Mouse (Mus musculus): Measurements from ENCODE around the gene 1810055G02Rik. TPM values are rescaled to one million over a fixed set of nuclear protein-coding genes. Genes with fewer than 3 reads are reported as not detected.

1810055G02Rik gene
- polyA plus RNA-seq, 1 experiment from 2014 or later = 45.7 TPM

DNA sequence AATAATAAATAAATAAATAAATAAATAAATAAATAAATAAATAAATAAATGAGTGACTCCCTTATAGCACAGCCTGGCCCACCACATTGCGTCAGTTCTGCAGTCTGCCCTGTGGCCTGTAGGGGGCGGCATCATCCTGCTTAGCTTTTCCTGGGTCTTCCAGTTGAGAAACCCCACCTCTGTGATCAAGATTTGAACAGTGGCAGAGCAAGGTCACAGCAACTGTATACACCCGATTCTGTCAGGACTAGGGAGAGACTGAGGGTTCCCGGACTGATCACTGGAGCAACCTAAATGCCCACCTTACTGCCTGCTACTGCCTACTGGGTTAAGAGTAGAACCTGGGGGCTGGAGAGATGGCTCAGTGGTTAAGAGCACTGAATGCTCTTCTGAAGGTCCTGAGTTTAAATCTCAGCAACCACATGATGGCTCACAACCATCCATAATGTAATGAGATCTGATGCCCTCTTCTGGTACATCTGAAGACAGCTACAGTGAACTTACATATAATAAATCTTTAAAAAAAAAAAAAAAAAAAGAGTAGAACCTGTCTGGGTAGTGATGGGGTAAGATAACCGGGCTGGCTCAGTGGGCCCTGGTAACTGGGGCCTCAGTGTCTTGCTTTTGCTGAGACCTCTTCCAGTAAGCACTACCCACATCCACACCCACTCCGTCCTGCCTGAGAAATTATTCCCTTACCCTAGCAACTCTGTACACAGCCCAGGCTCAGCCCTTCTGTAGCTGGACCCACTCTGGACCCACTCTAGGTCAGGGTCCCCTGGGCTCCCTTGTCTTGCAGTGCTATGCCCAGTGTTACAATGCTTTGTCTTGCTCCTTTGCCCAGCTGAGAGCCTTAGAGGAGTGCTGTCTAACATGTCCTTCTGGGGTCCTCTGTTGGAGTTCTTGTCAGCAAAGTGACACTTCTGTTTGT lies 8.3 kb upstream of the 1810055G02Rik start:
- Histone ChIP-seq H3K4me1 (replicated peaks) (no peaks in the 10 kb centered on the region), H3K9me3 (no peaks in the 10 kb centered on the region), H3K27ac (no peak overlapping the region), H3K27me3 (ENCODE audit: insufficient read depth, poor library complexity, severe bottlenecking) (0 out of 2 replicates have a peak, but pooled peaks cover 4% of the 10 kb centered on the region), H3K36me3 (no peaks in the 10 kb centered on the region), H3K4me3 (no peak overlapping the region)
- DNase-seq (ENCODE audit: low spot score) = peak; percentile 85
- WGBS = 39% methylated on average over 6 of the region's 6 CpGs

DNA sequence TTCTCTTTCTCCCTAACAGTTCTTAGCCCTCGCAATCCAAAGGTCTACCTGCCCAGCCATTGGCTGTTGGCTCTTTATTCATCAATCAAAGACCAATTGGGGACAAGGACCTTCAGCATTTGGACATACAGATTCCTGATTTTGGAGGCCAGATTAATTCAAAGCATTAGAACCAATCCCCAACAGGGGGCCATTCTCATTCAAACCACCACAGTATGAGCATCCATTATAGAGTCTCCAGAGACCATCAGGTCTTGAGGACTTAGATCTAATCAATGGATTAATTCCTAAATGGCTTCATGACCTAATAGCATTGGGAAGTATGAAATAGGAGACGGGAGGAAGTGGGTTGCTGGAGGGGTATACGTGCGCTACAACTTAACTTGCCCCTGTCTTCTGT lies 5.6 kb upstream of the 1810055G02Rik start:
- no peak overlapping the region for H3K27ac ChIP-seq
- 0 out of 2 replicates have a peak, but pooled peaks cover 4% of the 10 kb centered on the region for H3K27me3 ChIP-seq (ENCODE audit: insufficient read depth, poor library complexity, severe bottlenecking)
- no peaks in the 10 kb centered on the region for H3K9me3 ChIP-seq
- DNase-seq (ENCODE audit: low spot score) = no peak
- no peaks in the 10 kb centered on the region for H3K36me3 ChIP-seq
- peaks cover 3% of the 10 kb centered on the region for H3K4me1 ChIP-seq (replicated peaks)
- WGBS = 85% methylated on average over 4 of the region's 4 CpGs
- H3K4me3 ChIP-seq = no peak overlapping the region

- no peak overlapping the region for H3K27ac ChIP-seq
- H3K4me1 ChIP-seq (replicated peaks) = peaks cover 20% of the 10 kb centered on the region
- H3K9me3 ChIP-seq = no peaks in the 10 kb centered on the region
- peaks cover 5% of the 10 kb centered on the region for H3K36me3 ChIP-seq
- 43% methylated on average over 1 of the region's 1 CpGs for WGBS
- DNase-seq (ENCODE audit: low spot score) = no peak
- no peak overlapping the region for H3K4me3 ChIP-seq
- H3K27me3 ChIP-seq (ENCODE audit: insufficient read depth, poor library complexity, severe bottlenecking) = no peaks in the 10 kb centered on the region
Observed at GRCm38 (mm10) chr19:3706258-3706657, 1.8 kb upstream of the 1810055G02Rik start.

DNA sequence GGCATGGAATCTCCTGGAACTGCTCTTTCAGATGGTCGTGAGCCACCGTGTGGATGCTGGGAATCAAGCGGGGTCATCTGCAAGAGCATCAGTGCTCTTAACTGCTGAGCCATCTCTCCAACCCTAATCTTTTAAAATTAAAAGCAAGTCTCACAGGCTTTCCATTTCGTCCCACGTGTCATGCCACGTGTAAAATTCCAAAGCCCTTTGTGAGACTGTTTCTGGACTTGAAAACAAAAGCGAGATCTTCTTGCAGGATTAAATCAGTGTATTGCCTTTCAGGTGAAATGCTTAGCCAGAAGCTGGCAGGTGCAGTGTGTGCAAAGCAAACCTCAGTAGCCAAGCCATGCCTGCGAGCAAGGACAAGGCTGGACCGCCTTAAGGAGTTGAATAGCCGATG lies 540 bp upstream of the 1810055G02Rik start:
- H3K27ac ChIP-seq = peak overlapping the region; percentile 93
- H3K27me3 ChIP-seq (ENCODE audit: insufficient read depth, poor library complexity, severe bottlenecking) = no peaks in the 10 kb centered on the region
- H3K36me3 ChIP-seq = peaks cover 13% of the 10 kb centered on the region
- H3K4me3 ChIP-seq = peak overlapping the region; percentile 88
- no peak for DNase-seq (ENCODE audit: low spot score)
- H3K9me3 ChIP-seq = no peaks in the 10 kb centered on the region
- 43% methylated on average over 10 of the region's 10 CpGs for whole genome bisulfite sequencing
- H3K4me1 ChIP-seq (replicated peaks) = peaks cover 20% of the 10 kb centered on the region

- no peak for DNase-seq (ENCODE audit: low spot score)
- WGBS = 55% methylated on average over 10 of the region's 10 CpGs
- H3K4me1 ChIP-seq (replicated peaks) = peaks cover 20% of the 10 kb centered on the region
- no peaks in the 10 kb centered on the region for H3K9me3 ChIP-seq
- H3K36me3 ChIP-seq = peaks cover 26% of the 10 kb centered on the region
- H3K4me3 ChIP-seq = peak overlapping the region; percentile 88
- peak overlapping the region; percentile 93; the same call in 1 of the 2 replicates for H3K27ac ChIP-seq
- H3K27me3 ChIP-seq (ENCODE audit: insufficient read depth, poor library complexity, severe bottlenecking) = no peaks in the 10 kb centered on the region
Observed at GRCm38 (mm10) chr19:3709013-3709787, 1.1 kb downstream of the 1810055G02Rik start.

DNA sequence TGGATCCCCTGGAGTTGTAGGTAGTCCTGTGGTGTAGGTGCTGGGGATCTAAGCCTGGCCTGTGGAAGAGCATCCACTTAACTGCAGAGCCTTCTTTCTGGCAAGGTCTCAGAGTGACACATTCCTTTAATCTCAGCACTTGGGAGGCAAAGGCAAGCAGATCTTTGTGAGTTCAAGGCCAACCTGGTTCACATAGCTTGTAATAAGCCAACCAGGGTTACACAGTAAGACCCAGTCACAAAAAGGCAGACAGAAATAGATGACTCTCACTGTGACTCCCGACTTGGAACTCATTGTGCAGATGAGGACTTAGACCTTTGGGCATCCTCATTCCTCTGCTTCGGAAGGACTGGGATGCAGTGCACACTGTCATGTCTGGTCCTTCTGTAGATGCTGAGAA lies 2.3 kb downstream of the 1810055G02Rik start:
- peaks cover 38% of the 10 kb centered on the region for H3K36me3 ChIP-seq
- DNase-seq (ENCODE audit: low spot score) = no peak
- H3K4me3 ChIP-seq = no peak overlapping the region
- no peaks in the 10 kb centered on the region for H3K9me3 ChIP-seq
- WGBS = 88% methylated on average over 2 of the region's 2 CpGs
- peaks cover 20% of the 10 kb centered on the region for H3K4me1 ChIP-seq (replicated peaks)
- no peaks in the 10 kb centered on the region for H3K27me3 ChIP-seq (ENCODE audit: insufficient read depth, poor library complexity, severe bottlenecking)
- no peak overlapping the region for H3K27ac ChIP-seq

DNA sequence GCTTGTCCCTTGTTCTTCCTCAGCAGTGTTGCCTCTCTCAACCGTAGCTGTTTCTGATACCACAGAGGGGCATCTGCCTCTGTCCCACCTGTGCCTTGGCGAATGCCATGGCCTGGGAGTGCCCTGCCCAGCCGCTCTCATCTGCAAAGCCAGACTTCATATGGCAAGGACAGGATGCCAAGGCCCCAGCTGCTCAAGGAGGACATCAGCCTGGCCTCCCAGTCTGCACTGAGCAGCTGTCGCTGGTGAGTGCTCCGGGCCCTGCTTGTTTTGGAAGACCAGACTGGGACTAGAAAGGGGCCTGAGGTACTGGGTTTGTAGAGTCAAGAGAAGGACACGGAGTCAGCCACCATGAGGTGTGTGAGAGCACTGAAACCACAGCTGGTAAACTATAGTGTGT lies 6.3 kb downstream of the 1810055G02Rik start:
- 95% methylated on average over 6 of the region's 6 CpGs for WGBS

GRCm38 (mm10) chr19:3718481-3719361 lies 10.6 kb downstream of the 1810055G02Rik start:
- H3K4me3 ChIP-seq = peak overlapping the region; percentile 54
- peaks cover 19% of the 10 kb centered on the region for H3K4me1 ChIP-seq (replicated peaks)
- H3K36me3 ChIP-seq = peaks cover 52% of the 10 kb centered on the region
- H3K9me3 ChIP-seq = peaks cover 8% of the 10 kb centered on the region; the same call in 1 of the 2 replicates
- DNase-seq (ENCODE audit: low spot score) = peak; percentile 72
- no peaks in the 10 kb centered on the region for H3K27me3 ChIP-seq (ENCODE audit: insufficient read depth, poor library complexity, severe bottlenecking)
- H3K27ac ChIP-seq = peak overlapping the region; percentile 51
- 38% methylated on average over 19 of the region's 19 CpGs for WGBS

More for the DNA sequence above, 6.3 kb downstream of the 1810055G02Rik start:
- H3K36me3 ChIP-seq = peaks cover 74% of the 10 kb centered on the region
- peaks cover 13% of the 10 kb centered on the region for H3K4me1 ChIP-seq (replicated peaks)
- no peak overlapping the region for H3K27ac ChIP-seq
- H3K9me3 ChIP-seq = no peaks in the 10 kb centered on the region
- no peaks in the 10 kb centered on the region for H3K27me3 ChIP-seq (ENCODE audit: insufficient read depth, poor library complexity, severe bottlenecking)
- DNase-seq (ENCODE audit: low spot score) = no peak
- no peak overlapping the region for H3K4me3 ChIP-seq

- Histone ChIP-seq H3K4me3 (peak overlapping the region; percentile 54), H3K4me1 (replicated peaks) (peaks cover 19% of the 10 kb centered on the region), H3K27ac (peak overlapping the region; percentile 51), H3K27me3 (ENCODE audit: insufficient read depth, poor library complexity, severe bottlenecking) (no peaks in the 10 kb centered on the region), H3K9me3 (peaks cover 10% of the 10 kb centered on the region; the same call in 1 of the 2 replicates), H3K36me3 (peaks cover 45% of the 10 kb centered on the region)
- 1% methylated on average over 27 of the region's 27 CpGs for WGBS
- DNase-seq (ENCODE audit: low spot score) = peak; percentile 64
Observed at GRCm38 (mm10) chr19:3719362-3719891, 11.3 kb downstream of the 1810055G02Rik start.

DNA sequence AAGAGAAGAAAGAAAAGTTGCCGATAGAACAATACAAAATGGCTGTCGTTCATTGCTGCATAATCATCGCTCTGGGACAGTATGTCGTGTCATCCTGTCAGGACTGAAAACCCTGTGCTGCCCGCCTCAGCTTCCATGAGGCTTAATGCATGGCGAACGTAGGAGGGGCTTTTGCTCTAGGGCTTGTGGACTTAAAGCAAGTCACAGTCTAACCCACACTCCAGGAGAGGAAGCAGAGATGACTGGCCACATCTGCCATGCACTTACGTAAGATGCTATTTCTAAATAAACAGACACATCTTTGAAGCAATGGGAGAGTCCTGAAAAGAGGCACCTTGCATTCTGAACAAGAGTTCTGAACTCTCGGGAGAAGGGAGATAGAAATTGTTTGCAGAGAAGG lies 15.1 kb downstream of the 1810055G02Rik start:
- Histone ChIP-seq H3K36me3 (peaks cover 8% of the 10 kb centered on the region; the same call in 1 of the 2 replicates), H3K4me3 (no peak overlapping the region), H3K27me3 (ENCODE audit: insufficient read depth, poor library complexity, severe bottlenecking) (no peaks in the 10 kb centered on the region), H3K9me3 (peaks cover 10% of the 10 kb centered on the region; the same call in 1 of the 2 replicates), H3K27ac (no peak overlapping the region), H3K4me1 (replicated peaks) (peaks cover 19% of the 10 kb centered on the region)
- WGBS = 94% methylated on average over 9 of the region's 9 CpGs
- DNase-seq (ENCODE audit: low spot score) = no peak

GRCm38 (mm10) chr19:3723904-3724303 lies 15.8 kb downstream of the 1810055G02Rik start:
- H3K27me3 ChIP-seq (ENCODE audit: insufficient read depth, poor library complexity, severe bottlenecking) = no peaks in the 10 kb centered on the region
- peak; percentile 22 for DNase-seq (ENCODE audit: low spot score)
- peaks cover 10% of the 10 kb centered on the region; the same call in 1 of the 2 replicates for H3K9me3 ChIP-seq
- WGBS = 75% methylated on average over 4 of the region's 4 CpGs
- no peak overlapping the region for H3K4me3 ChIP-seq
- 0 out of 2 replicates have a peak, but pooled peaks cover under 1% of the 10 kb centered on the region for H3K36me3 ChIP-seq
- H3K4me1 ChIP-seq (replicated peaks) = peaks cover 13% of the 10 kb centered on the region
- H3K27ac ChIP-seq = no peak overlapping the region

- DNase-seq (ENCODE audit: low spot score) = peak; percentile 53
- Histone ChIP-seq H3K4me1 (replicated peaks) (peaks cover 4% of the 10 kb centered on the region), H3K4me3 (no peak overlapping the region), H3K9me3 (peaks cover 10% of the 10 kb centered on the region; the same call in 1 of the 2 replicates), H3K27me3 (ENCODE audit: insufficient read depth, poor library complexity, severe bottlenecking) (no peaks in the 10 kb centered on the region), H3K36me3 (no peaks in the 10 kb centered on the region), H3K27ac (no peak overlapping the region)
- 30% methylated on average over 1 of the region's 1 CpGs for WGBS
Observed at GRCm38 (mm10) chr19:3724779-3725178, 16.7 kb downstream of the 1810055G02Rik start.

All from hindbrain, embryonic 10.5 days (tissue).